Mouse (Mus musculus) yolk sac, embryonic 10.5 days (tissue): ENCODE data around the gene Ocel1.

ENCODE experiments used
- DNase-seq: peaks from one replicate; pipeline ENCODE4 v3.0.0-alpha.2; 2017; ENCODE audit warnings: low spot score

Gene Ocel1

GRCm38 (mm10) chr8:71404011-71404410 lies 32.9 kb downstream of the Ocel1 start:
- no peak for DNase-seq

- no peak for DNase-seq
Observed at GRCm38 (mm10) chr8:71404951-71405351, 33.9 kb downstream of the Ocel1 start.

DNA sequence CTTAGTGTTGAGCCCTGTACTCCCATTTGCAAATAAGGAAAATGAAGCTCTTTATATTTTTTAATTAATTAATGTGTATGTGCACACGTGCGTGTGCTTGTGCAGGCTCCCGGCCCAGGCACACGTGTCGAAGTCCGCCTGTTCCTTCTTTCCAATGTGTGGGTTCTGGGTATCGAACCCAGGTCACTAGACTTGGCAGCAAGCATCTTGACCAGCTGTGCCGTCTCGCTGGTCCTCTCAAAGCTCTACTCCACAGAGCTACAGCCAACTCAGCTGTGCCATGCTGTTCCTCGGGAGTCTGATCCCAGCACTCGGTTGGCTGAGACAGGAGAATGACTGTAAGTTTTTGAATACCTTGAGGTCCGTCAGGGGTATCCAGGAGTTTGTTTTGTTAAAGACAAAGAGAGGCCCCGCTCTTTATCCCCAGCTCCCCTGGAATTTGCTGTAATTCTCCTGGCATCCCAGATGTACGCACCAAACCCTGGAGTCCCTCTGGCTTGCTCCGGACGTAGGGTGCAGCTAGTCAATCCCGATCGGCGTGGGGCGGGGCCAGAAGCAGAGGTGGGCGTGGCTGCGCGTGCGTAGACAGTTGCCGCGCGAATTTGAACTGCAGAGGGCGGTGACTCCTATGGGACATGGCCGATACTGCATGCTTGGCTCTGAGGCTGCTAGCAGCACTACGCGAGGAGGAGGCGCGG lies 34.5 kb downstream of the Ocel1 start, which contains the start of gene Ankle1:
Gene Ankle1, plus strand, starts transcription at position 610 of the 698 bp plus-strand sequence.
- peak; percentile 96 for DNase-seq

- peak; percentile 80 for DNase-seq
Observed at GRCm38 (mm10) chr8:71406099-71407015, 35.3 kb downstream of the Ocel1 start.

DNA sequence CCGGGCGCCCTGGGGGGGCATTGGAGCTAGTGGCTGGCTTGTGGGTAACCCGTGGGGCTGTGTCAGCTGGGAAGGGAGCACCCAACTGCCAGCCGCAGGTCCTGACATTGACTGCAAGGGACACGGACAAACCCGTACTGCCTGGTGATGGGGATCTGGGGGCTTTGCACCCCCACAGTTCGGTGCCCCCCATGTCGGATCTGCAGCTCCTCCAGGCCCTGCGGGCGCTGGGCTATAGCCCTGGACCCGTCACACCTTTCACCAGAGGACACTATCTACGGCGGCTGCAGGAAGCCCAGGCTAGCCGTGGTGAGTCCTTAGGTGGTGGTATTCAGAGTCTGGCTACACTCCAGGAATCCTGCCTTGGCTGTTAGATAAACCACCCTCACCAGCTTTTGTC lies 36.3 kb downstream of the Ocel1 start:
- no peak for DNase-seq

GRCm38 (mm10) chr8:71408231-71408630 lies 37.1 kb downstream of the Ocel1 start:
- DNase-seq: no peak

DNA sequence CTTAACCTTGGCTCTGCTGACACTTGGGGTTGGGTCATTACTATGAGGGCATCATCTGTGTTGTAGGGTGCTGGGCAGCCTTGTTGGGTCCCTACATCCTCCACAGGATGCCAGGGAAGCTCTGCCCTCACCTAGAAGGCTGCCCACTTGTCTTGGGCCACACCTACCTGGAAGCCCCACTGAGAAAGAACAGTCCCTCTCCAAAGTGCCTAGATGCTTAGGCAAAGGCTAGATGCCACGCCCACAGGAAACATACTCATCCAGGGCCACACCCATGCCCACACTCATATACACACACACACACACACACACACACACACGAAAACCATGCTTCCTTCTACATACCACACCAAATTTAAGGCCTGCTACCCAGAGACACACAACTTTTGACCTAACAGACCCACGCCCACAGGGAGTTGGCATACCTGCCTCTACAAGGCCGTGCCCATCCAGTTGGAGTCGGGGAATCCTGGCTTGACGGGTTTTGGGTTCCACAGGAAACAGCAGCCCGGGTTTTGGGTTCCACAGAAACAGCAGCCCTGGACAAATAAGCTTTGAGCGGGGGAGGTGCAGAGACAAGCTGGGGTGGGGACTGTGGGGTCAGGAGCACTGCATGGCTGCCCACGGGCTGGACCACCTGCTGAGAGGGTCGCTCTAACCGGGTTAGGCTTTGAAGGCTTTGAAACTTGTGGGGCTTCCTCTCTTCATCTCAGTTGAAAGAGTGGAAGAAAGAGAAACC lies 40.6 kb downstream of the Ocel1 start:
- DNase-seq: no peak

- no peak for DNase-seq
Observed at GRCm38 (mm10) chr8:71422121-71422520, 51.0 kb downstream of the Ocel1 start.
